Mouse (Mus musculus): Measurements from ENCODE around the gene Runx1.

- TF ChIP-seq EP300 (IDR thresholded peaks at IDR 0.05) (no peak), CTCF (IDR thresholded peaks at IDR 0.05) (no peak)
Measured at GRCm38 (mm10) chr16:92803076-92803580, 22.8 kb downstream of the Runx1 start.
